Mouse (Mus musculus) ES-Bruce4 (cell line): ENCODE measurements at regions not wholly inside any gene's neighbourhood (a gene's known extent, or its start where the extent isn't known, plus 50 kb on each side); places are given as distances from the start of the nearest gene placed in this dataset.

Experiments used
- H3K27ac ChIP-seq: 2 replicates; pipeline ENCODE4 v1.5.1; 2012; ENCODE audit warnings: low read length, inconsistent platforms; ENCODE audit not compliant: insufficient read depth
- H3K27me3 ChIP-seq: 2 replicates; pipeline ENCODE4 v1.6.1; 2012; ENCODE audit warnings: mild to moderate bottlenecking, low read length, inconsistent platforms; ENCODE audit not compliant: control insufficient read depth, poor library complexity, insufficient read depth, severe bottlenecking
- H3K36me3 ChIP-seq: 2 replicates; pipeline ENCODE4 v1.6.1; 2012; ENCODE audit warnings: inconsistent platforms, mild to moderate bottlenecking, low read length, moderate library complexity; ENCODE audit not compliant: control insufficient read depth, poor library complexity, insufficient read depth, severe bottlenecking
- H3K4me1 ChIP-seq: one replicate; pipeline ENCODE4 v1.8.1; 2011; ENCODE audit warnings: low read length; ENCODE audit not compliant: control insufficient read depth, insufficient read depth
- H3K4me3 ChIP-seq: 2 replicates; pipeline ENCODE4 v1.5.1; 2011; ENCODE audit warnings: low read depth, mild to moderate bottlenecking, low read length
- H3K9ac ChIP-seq: 2 replicates; pipeline ENCODE4 v1.6.1; 2012; ENCODE audit warnings: low read depth, mild to moderate bottlenecking, inconsistent platforms; ENCODE audit not compliant: poor library complexity, severe bottlenecking
- H3K9me3 ChIP-seq: replicated peaks from 2 replicates; pipeline ENCODE4 v1.6.1; 2012; ENCODE audit warnings: mild to moderate bottlenecking, low read length, inconsistent platforms; ENCODE audit not compliant: control insufficient read depth, poor library complexity, insufficient read depth, severe bottlenecking
- CTCF ChIP-seq: IDR thresholded peaks from one replicate; pipeline ENCODE4 v1.8.1; 2011; ENCODE audit warnings: low read depth, low read length
- EP300 ChIP-seq: IDR thresholded peaks from 2 replicates; pipeline ENCODE4 v1.6.1; 2011; ENCODE audit warnings: low read depth, low read length; ENCODE audit not compliant: insufficient read depth
- POLR2A ChIP-seq: IDR thresholded peaks from one replicate; pipeline ENCODE4 v1.8.1; 2011; ENCODE audit warnings: low read length; ENCODE audit not compliant: insufficient read depth

DNA sequence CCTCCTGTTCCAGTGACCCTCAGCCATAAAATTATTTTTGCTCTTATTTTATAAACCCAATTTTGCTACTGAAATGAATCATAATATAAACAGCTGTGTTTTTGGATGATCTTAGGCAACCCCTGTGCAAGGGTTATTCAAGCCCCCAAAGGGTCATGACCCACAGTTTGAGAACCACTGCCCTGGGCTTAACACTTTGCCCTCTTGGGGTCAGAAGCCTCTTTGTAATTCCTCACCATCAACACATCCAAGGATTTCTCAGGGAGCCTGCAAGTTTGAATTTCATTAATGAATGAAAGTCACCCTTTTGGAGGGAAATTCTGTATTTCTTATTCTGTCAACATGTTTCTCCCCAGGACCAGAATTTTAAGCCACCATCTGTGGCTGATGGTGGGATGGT, 123.1 kb downstream of the Cmpk2 start:
- Histone ChIP-seq H3K27me3 (no peaks in the 10 kb centered on the region), H3K36me3 (no peaks in the 10 kb centered on the region), H3K4me1 (no peaks in the 10 kb centered on the region), H3K4me3 (no peak overlapping the region), H3K27ac (no peak overlapping the region), H3K9me3 (peaks cover 6% of the 10 kb centered on the region; the same call in 1 of the 2 replicates), H3K9ac (no peak overlapping the region)
- TF ChIP-seq POLR2A (no peak), CTCF (no peak), EP300 (no peak)

DNA sequence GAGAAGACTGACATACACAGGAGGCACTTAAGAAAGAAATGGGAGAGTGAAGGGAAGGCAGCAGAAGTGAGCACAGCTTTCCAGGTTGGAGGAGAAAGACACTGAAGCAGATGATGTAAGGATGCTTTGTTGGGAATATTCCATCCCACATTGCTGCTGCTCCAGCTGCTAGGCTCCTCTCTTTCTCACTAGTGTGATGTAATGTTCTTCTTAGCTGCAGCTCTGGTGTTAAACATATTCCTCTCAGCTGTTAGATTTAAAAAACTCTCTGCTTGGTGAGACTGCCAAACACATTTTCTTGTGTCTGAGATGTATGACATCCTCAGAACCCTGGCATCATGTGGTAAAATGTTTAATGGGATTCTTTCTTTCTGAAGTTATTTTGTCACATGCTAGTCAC, 120.1 kb downstream of the Cmpk2 start:
- no peaks in the 10 kb centered on the region for H3K36me3 ChIP-seq
- no peaks in the 10 kb centered on the region for H3K27me3 ChIP-seq
- TF ChIP-seq EP300 (no peak), CTCF (no peak), POLR2A (no peak)
- H3K27ac ChIP-seq = no peak overlapping the region
- peaks cover 6% of the 10 kb centered on the region; the same call in 1 of the 2 replicates for H3K9me3 ChIP-seq
- H3K4me1 ChIP-seq = no peaks in the 10 kb centered on the region
- H3K4me3 ChIP-seq = no peak overlapping the region
- H3K9ac ChIP-seq = no peak overlapping the region

DNA sequence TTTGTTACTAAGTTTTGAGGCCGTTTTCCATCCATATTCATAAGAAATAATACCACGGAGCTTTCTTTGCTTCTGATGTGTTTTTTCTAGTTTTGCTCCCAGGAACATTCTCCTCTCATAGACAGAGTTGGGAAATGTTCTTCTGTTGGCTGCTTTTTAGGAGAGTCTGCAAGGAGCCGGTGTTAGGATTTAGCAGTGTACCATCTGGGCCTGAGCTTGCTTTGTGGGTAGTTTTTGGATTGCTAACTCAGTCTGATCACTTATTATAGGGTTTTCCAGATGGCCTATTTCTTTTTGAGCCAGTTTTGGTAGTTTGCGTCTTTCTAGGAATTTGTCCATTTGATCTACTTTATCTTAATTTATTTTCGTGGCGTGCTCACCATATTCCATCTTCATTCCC, 108.4 kb downstream of the Cmpk2 start:
- Histone ChIP-seq H3K4me3 (no peak overlapping the region), H3K9ac (no peak overlapping the region), H3K27me3 (no peaks in the 10 kb centered on the region), H3K27ac (no peak overlapping the region), H3K9me3 (no peaks in the 10 kb centered on the region; the same call in 1 of the 2 replicates), H3K4me1 (no peaks in the 10 kb centered on the region), H3K36me3 (no peaks in the 10 kb centered on the region)
- TF ChIP-seq CTCF (no peak), EP300 (no peak), POLR2A (no peak)

DNA sequence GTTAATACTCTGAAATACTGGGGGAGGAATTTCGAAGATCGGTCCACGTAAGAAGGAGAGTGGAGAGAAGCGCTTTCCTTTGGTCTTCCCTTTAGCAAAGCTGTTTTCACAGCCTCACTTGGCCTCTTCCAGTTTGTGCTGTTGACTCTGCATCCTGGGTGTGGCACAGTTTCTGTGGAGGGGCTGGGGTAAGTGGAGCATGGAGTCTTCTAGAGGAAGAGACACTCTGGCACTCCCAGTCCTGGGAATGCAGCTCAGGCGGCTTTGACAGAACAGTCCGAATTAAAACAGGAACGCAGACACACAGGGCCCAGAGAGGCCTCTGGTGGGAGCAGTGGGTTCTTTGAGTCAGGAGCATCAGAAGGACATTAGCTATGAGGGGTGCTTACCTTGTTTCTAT, 102.6 kb downstream of the Cmpk2 start:
- Histone ChIP-seq H3K9ac (no peak overlapping the region), H3K27me3 (no peaks in the 10 kb centered on the region), H3K27ac (no peak overlapping the region), H3K9me3 (no peaks in the 10 kb centered on the region), H3K36me3 (no peaks in the 10 kb centered on the region), H3K4me3 (no peak overlapping the region), H3K4me1 (no peaks in the 10 kb centered on the region)
- TF ChIP-seq EP300 (no peak), POLR2A (no peak), CTCF (no peak)

- Histone ChIP-seq H3K9me3 (no peaks in the 10 kb centered on the region), H3K27ac (no peak overlapping the region), H3K9ac (no peak overlapping the region), H3K27me3 (no peaks in the 10 kb centered on the region), H3K4me3 (no peak overlapping the region), H3K36me3 (no peaks in the 10 kb centered on the region), H3K4me1 (no peaks in the 10 kb centered on the region)
- TF ChIP-seq CTCF (no peak), POLR2A (no peak), EP300 (no peak)
These were observed 98.4 kb downstream of the Cmpk2 start for GRCm38 (mm10) chr12:26567435-26567834.

- Histone ChIP-seq H3K9ac (no peak overlapping the region), H3K36me3 (no peaks in the 10 kb centered on the region), H3K9me3 (no peaks in the 10 kb centered on the region), H3K27me3 (no peaks in the 10 kb centered on the region), H3K4me1 (no peaks in the 10 kb centered on the region), H3K27ac (no peak overlapping the region), H3K4me3 (no peak overlapping the region)
- no peak for TF ChIP-seq POLR2A
These were observed 93.9 kb downstream of the Cmpk2 start for GRCm38 (mm10) chr12:26562858-26563257.
